Mouse (Mus musculus): ENCODE data around the gene Map1b. TPM values are rescaled to one million over a fixed set of nuclear protein-coding genes. Genes with fewer than 3 reads are reported as not detected.

Map1b gene
- polyA plus RNA-seq, 1 experiment from 2014 or later: 43.7 TPM

DNA sequence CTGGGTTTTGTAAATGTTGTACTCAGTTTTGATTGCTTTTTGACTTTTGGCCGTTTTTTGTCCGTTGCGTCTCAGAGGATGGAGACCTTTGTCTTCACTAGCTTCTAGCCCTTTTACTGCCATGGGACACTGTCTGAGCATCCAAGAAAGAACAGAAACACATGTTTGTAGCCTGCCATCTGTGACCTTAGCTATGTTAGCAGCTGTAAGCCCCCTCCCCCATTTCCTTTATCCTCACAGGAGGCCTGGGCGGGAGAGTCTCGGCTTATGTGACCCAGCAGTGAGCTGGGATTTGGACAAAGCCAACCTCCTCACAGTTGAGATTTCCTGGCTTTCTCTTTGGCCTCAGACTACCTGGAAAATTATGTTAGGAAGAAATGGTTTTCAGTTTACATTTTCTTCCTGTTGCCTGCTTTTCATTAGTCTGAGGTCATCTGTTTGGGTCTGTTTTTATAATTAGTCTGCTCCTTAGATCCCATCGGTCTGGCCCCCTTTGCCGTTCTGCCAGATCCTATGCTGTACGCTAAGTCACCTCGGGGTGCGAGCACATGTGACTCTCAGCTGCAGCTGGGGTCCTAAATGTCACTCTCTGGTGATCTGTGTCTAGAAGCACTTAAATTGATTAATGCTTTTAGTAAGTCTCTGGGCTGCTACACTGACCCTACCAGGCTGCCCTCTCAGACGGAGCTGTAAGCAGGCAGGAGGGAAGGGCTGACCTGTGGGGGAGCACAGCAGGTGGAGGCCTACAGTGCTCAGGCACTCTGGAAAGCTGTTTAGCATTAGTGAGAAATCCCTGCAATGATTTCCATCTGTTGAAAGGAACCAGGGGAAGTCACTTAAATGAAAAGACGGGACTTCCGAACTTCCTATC, 102.6 kb downstream of the Map1b start:
- no peaks in the 10 kb centered on the region for H3K27me3 ChIP-seq (replicated peaks; ENCODE audit: control insufficient read depth, insufficient read depth, low read length)
- H3K27ac ChIP-seq (ENCODE audit: low read depth, low read length): no peak overlapping the region
- H3K4me1 ChIP-seq (replicated peaks; ENCODE audit: control insufficient read depth, insufficient read depth, low read length): no peaks in the 10 kb centered on the region
- no peak overlapping the region for H3K4me3 ChIP-seq (ENCODE audit: low read depth, low read length)
- no peak for TF ChIP-seq CTCF (IDR thresholded peaks at IDR 0.05; ENCODE audit: low read depth)
- H3K36me3 ChIP-seq (ENCODE audit: control insufficient read depth, insufficient read depth): peaks cover 41% of the 10 kb centered on the region
- no peak overlapping the region for H3K4me2 ChIP-seq (replicated peaks; ENCODE audit: low read depth)
- no peak for ATAC-seq
- H3K9me3 ChIP-seq (ENCODE audit: control insufficient read depth): no peaks in the 10 kb centered on the region
- H3K9ac ChIP-seq (ENCODE audit: low read depth, low read length): no peak overlapping the region
- 74% methylated on average over 13 of the region's 13 CpGs for WGBS

DNA sequence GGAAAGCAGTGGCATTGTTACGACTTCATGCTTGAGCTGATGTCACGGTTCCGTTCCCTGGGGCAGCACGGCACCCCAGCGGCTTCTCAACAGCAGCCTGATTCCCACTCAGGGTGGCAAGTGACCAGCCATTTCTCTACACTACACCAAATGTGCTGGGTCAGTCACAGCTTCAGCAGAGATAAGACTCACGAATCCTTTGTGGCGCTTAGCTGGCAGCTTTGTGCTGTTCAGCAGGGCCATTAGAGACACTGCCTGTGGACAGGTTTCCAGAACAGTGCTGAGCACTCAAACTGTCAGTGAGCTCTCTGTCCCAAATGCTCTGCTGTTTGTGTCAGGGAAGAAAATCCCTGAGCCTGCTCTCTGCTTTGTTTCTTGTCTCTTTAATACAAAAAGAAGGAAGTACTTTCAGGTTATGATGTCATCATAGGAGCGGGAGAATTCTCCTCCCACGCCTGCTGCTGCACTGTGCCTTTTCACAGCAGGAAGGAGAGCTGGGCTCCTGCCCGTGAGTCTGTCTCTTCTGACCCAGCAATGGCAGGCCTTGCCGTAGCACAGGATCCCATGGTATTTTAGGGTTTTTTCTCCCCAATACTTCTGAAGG, 103.8 kb downstream of the Map1b start:
- WGBS: 70% methylated on average over 11 of the region's 11 CpGs
- Histone ChIP-seq H3K4me2 (replicated peaks; ENCODE audit: low read depth) (no peak overlapping the region), H3K4me3 (ENCODE audit: low read depth, low read length) (no peak overlapping the region), H3K4me1 (replicated peaks; ENCODE audit: control insufficient read depth, insufficient read depth, low read length) (no peaks in the 10 kb centered on the region), H3K27me3 (replicated peaks; ENCODE audit: control insufficient read depth, insufficient read depth, low read length) (no peaks in the 10 kb centered on the region), H3K9me3 (ENCODE audit: control insufficient read depth) (no peaks in the 10 kb centered on the region), H3K36me3 (ENCODE audit: control insufficient read depth, insufficient read depth) (peaks cover 41% of the 10 kb centered on the region), H3K27ac (ENCODE audit: low read depth, low read length) (no peak overlapping the region; the same call in 1 of the 2 replicates), H3K9ac (ENCODE audit: low read depth, low read length) (no peak overlapping the region)
- no peak for TF ChIP-seq CTCF (IDR thresholded peaks at IDR 0.05; ENCODE audit: low read depth)
- no peak for ATAC-seq

- H3K27me3 ChIP-seq (replicated peaks; ENCODE audit: control insufficient read depth, insufficient read depth, low read length): no peaks in the 10 kb centered on the region
- no peak overlapping the region for H3K4me2 ChIP-seq (replicated peaks; ENCODE audit: low read depth)
- H3K36me3 ChIP-seq (ENCODE audit: control insufficient read depth, insufficient read depth): peaks cover 45% of the 10 kb centered on the region
- TF ChIP-seq CTCF (IDR thresholded peaks at IDR 0.05; ENCODE audit: low read depth): no peak
- no peaks in the 10 kb centered on the region for H3K9me3 ChIP-seq (ENCODE audit: control insufficient read depth)
- H3K4me3 ChIP-seq (ENCODE audit: low read depth, low read length): no peak overlapping the region
- H3K4me1 ChIP-seq (replicated peaks; ENCODE audit: control insufficient read depth, insufficient read depth, low read length): no peaks in the 10 kb centered on the region
- 90% methylated on average over 3 of the region's 3 CpGs for WGBS
- ATAC-seq: no peak
- no peak overlapping the region for H3K9ac ChIP-seq (ENCODE audit: low read depth, low read length)
- H3K27ac ChIP-seq (ENCODE audit: low read depth, low read length): no peak overlapping the region
Measured at GRCm38 (mm10) chr13:99411761-99412160, 104.6 kb downstream of the Map1b start.

DNA sequence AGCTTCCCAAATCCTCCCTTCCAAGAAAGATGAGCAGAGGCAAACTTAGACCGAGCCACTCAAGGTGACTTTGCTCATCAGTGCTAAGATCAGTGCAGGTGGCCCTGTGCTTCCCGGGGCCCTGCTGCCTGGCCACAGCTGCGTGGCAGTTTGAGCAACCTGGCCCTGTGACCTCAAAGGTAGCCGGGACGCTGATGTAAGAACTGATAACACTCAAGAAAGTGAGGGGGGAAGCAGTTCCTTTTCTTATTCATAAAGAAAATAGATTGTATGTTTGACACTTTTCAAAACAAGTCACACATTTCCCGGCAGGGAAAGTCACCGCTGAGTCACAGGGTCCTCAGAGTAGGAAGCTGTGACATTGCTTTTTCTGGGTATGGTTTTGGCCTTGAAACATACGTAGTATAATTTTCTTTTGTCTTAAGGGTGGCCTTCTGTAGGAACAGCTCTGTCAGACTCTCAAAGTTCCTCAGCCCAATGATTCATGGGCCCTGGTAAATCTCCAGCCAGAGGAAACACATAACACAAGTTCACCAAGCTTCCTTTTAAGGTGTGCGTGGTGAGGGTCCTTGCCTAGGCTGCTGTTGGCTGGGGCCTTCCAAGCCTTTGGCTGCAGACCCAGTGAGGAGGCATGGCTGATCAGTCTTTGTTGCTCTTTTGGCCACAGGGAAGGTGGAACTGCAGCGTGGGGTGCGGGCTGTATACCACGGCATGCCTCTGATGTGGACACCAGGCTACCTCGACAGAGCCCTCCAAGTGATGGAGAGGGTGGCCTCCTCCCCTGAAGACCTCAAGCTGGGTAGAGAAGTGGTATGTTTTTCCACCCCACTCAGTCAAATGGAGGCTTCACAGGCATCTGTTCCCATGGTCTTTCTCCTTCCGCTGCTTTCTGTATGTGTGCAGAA, 105.5 kb downstream of the Map1b start:
- Histone ChIP-seq H3K4me3 (ENCODE audit: low read depth, low read length) (no peak overlapping the region), H3K27ac (ENCODE audit: low read depth, low read length) (no peak overlapping the region), H3K9me3 (ENCODE audit: control insufficient read depth) (no peaks in the 10 kb centered on the region), H3K4me1 (replicated peaks; ENCODE audit: control insufficient read depth, insufficient read depth, low read length) (no peaks in the 10 kb centered on the region), H3K9ac (ENCODE audit: low read depth, low read length) (no peak overlapping the region), H3K4me2 (replicated peaks; ENCODE audit: low read depth) (no peak overlapping the region), H3K36me3 (ENCODE audit: control insufficient read depth, insufficient read depth) (peaks cover 47% of the 10 kb centered on the region), H3K27me3 (replicated peaks; ENCODE audit: control insufficient read depth, insufficient read depth, low read length) (no peaks in the 10 kb centered on the region)
- 81% methylated on average over 14 of the region's 14 CpGs for WGBS
- no peak for ATAC-seq
- no peak for TF ChIP-seq CTCF (IDR thresholded peaks at IDR 0.05; ENCODE audit: low read depth)

GRCm38 (mm10) chr13:99409216-99409615, 107.1 kb downstream of the Map1b start:
- Histone ChIP-seq H3K4me1 (replicated peaks; ENCODE audit: control insufficient read depth, insufficient read depth, low read length) (no peaks in the 10 kb centered on the region), H3K4me2 (replicated peaks; ENCODE audit: low read depth) (no peak overlapping the region), H3K27me3 (replicated peaks; ENCODE audit: control insufficient read depth, insufficient read depth, low read length) (no peaks in the 10 kb centered on the region), H3K9me3 (ENCODE audit: control insufficient read depth) (no peaks in the 10 kb centered on the region), H3K4me3 (ENCODE audit: low read depth, low read length) (no peak overlapping the region), H3K9ac (ENCODE audit: low read depth, low read length) (no peak overlapping the region), H3K36me3 (ENCODE audit: control insufficient read depth, insufficient read depth) (peaks cover 47% of the 10 kb centered on the region), H3K27ac (ENCODE audit: low read depth, low read length) (no peak overlapping the region)
- TF ChIP-seq CTCF (IDR thresholded peaks at IDR 0.05; ENCODE audit: low read depth): no peak
- 81% methylated on average over 2 of the region's 2 CpGs for WGBS
- ATAC-seq: no peak

GRCm38 (mm10) chr13:99399373-99399772, 117.0 kb downstream of the Map1b start:
- no peak for TF ChIP-seq CTCF (IDR thresholded peaks at IDR 0.05; ENCODE audit: low read depth)

More at GRCm38 (mm10) chr13:99399373-99399772, 117.0 kb downstream of the Map1b start:
- H3K4me1 ChIP-seq (replicated peaks; ENCODE audit: control insufficient read depth, insufficient read depth, low read length): no peaks in the 10 kb centered on the region
- peaks cover 24% of the 10 kb centered on the region for H3K36me3 ChIP-seq (ENCODE audit: control insufficient read depth, insufficient read depth)
- ATAC-seq: no peak
- H3K27me3 ChIP-seq (replicated peaks; ENCODE audit: control insufficient read depth, insufficient read depth, low read length): no peaks in the 10 kb centered on the region
- no peak overlapping the region for H3K9ac ChIP-seq (ENCODE audit: low read depth, low read length)
- H3K4me2 ChIP-seq (replicated peaks; ENCODE audit: low read depth): no peak overlapping the region
- no peaks in the 10 kb centered on the region for H3K9me3 ChIP-seq (ENCODE audit: control insufficient read depth)
- 72% methylated on average over 4 of the region's 4 CpGs for WGBS
- H3K27ac ChIP-seq (ENCODE audit: low read depth, low read length): no peak overlapping the region
- no peak overlapping the region for H3K4me3 ChIP-seq (ENCODE audit: low read depth, low read length)
